Mouse (Mus musculus) cerebellum, adult 2 months (tissue): Measurements from ENCODE around the gene Mpdz. TPM values are rescaled to one million over a fixed set of nuclear protein-coding genes. Genes with fewer than 3 reads are reported as not detected.

Experiments used
- DNase-seq, 2 experiments: peaks; one replicate each; pipeline ENCODE4 v3.0.0; 2021
- H3K27ac ChIP-seq: fragments of 200-500 bp; 2 replicates; pipeline ENCODE4 v1.5.1; 2012; ENCODE audit warnings: low read length, control low read depth, inconsistent platforms; ENCODE audit not compliant: insufficient read depth
- H3K27me3 ChIP-seq: fragments of 200-500 bp; 2 replicates; pipeline ENCODE4 v1.6.1; 2012; ENCODE audit warnings: inconsistent platforms, mild to moderate bottlenecking, low read length, moderate library complexity; ENCODE audit not compliant: control insufficient read depth, insufficient read depth
- H3K4me1 ChIP-seq: fragments of 200-500 bp; 2 replicates; pipeline ENCODE4 v1.6.1; 2011; ENCODE audit warnings: low read length; ENCODE audit not compliant: control insufficient read depth, insufficient read depth
- H3K4me3 ChIP-seq: fragments of 200-500 bp; replicated peaks from 2 replicates; pipeline ENCODE3; 2011; ENCODE audit warnings: mild to moderate bottlenecking, low read depth, low read length, control low read depth; ENCODE audit not compliant: insufficient read depth
- CTCF ChIP-seq: fragments of 200-500 bp; IDR thresholded peaks from 2 replicates; pipeline ENCODE4 v1.5.1; 2011; ENCODE audit warnings: low read depth, mild to moderate bottlenecking, control low read depth, low read length, moderate library complexity, borderline replicate concordance; ENCODE audit not compliant: insufficient read depth
- POLR2A ChIP-seq: fragments of 200-500 bp; IDR thresholded peaks from 2 replicates; pipeline ENCODE4 v1.6.1; 2011; ENCODE audit warnings: low read length, control low read depth, borderline replicate concordance; ENCODE audit not compliant: insufficient read depth
- WGBS: fragments of 180-500 bp; shearing (Covaris S2); methylation state at CpG from one replicate; pipeline ENCODE4 v1.1.7; 2018; 5-methylcytosine and 5-hydroxymethylcytosine counted together
- polyA plus RNA-seq: library from polyadenylated mRNA; depleted of rRNA; stranded (reverse); fragments of >200 nt; gene quantifications from 2 replicates; pipeline ENCODE4 v1.2.3, GENCODE M21; 2012

Mpdz gene
- polyA plus RNA-seq, 1 experiment: 31.8 TPM

- DNase-seq: no peak
- Histone ChIP-seq H3K27ac (no peak overlapping the region), H3K27me3 (no peaks in the 10 kb centered on the region), H3K4me1 (no peaks in the 10 kb centered on the region), H3K4me3 (no peak overlapping the region)
- WGBS: 96% methylated on average over 2 of the region's 2 CpGs
- TF ChIP-seq POLR2A (no peak), CTCF (no peak)
These were observed 169.5 kb downstream of the Mpdz start for GRCm38 (mm10) chr4:81273067-81273466.

GRCm38 (mm10) chr4:81252859-81253780 lies 189.5 kb downstream of the Mpdz start:
- H3K27me3 ChIP-seq: no peaks in the 10 kb centered on the region
- no peak for DNase-seq
- WGBS: 74% methylated on average over 6 of the region's 6 CpGs
- no peak for TF ChIP-seq POLR2A
- no peak for TF ChIP-seq CTCF
- H3K4me1 ChIP-seq: no peaks in the 10 kb centered on the region
- no peak overlapping the region for H3K4me3 ChIP-seq
- H3K27ac ChIP-seq: no peak overlapping the region

- no peak for DNase-seq
- TF ChIP-seq POLR2A: no peak
- TF ChIP-seq CTCF: no peak
- WGBS: 78% methylated on average over 1 of the region's 1 CpGs
- Histone ChIP-seq H3K4me1 (no peaks in the 10 kb centered on the region), H3K4me3 (no peak overlapping the region), H3K27ac (no peak overlapping the region), H3K27me3 (no peaks in the 10 kb centered on the region; the same call in 1 of the 2 replicates)
These were observed 190.3 kb downstream of the Mpdz start for GRCm38 (mm10) chr4:81252334-81252733.

- no peaks in the 10 kb centered on the region for H3K4me1 ChIP-seq
- no peaks in the 10 kb centered on the region; the same call in 1 of the 2 replicates for H3K27me3 ChIP-seq
- DNase-seq: peak; percentile 12 to 40
- H3K27ac ChIP-seq: no peak overlapping the region
- no peak overlapping the region for H3K4me3 ChIP-seq
- peak; percentile 72 for TF ChIP-seq CTCF
- TF ChIP-seq POLR2A: no peak
- WGBS: 5% methylated on average over 5 of the region's 5 CpGs
These were observed 190.7 kb downstream of the Mpdz start for GRCm38 (mm10) chr4:81251934-81252333.

- no peak overlapping the region for H3K27ac ChIP-seq
- no peak for DNase-seq
- H3K27me3 ChIP-seq: no peaks in the 10 kb centered on the region; the same call in 1 of the 2 replicates
- WGBS: 88% methylated on average over 2 of the region's 2 CpGs
- H3K4me1 ChIP-seq: no peaks in the 10 kb centered on the region
- no peak for TF ChIP-seq CTCF
- no peak for TF ChIP-seq POLR2A
- no peak overlapping the region for H3K4me3 ChIP-seq
These were observed 193.4 kb downstream of the Mpdz start for GRCm38 (mm10) chr4:81249245-81249644.

GRCm38 (mm10) chr4:81236227-81236626 lies 206.4 kb downstream of the Mpdz start:
- WGBS: 82% methylated on average over 5 of the region's 5 CpGs
- H3K27me3 ChIP-seq: no peaks in the 10 kb centered on the region
- H3K27ac ChIP-seq: no peak overlapping the region
- no peaks in the 10 kb centered on the region for H3K4me1 ChIP-seq
- H3K4me3 ChIP-seq: no peak overlapping the region
- no peak for TF ChIP-seq POLR2A
- TF ChIP-seq CTCF: no peak
- DNase-seq: no peak
